Mouse (Mus musculus) lung, postnatal 0 days (tissue): ENCODE data around the gene Fancc. TPM values are rescaled to one million over a fixed set of nuclear protein-coding genes. Genes with fewer than 3 reads are reported as not detected.
"Not testable (repeated sequence)": the region's sequence is repeated elsewhere in the genome, so short reads cannot be mapped to it uniquely, and the experiment has no call there.

Experiments used
- ATAC-seq: fragments of 200-750 bp; cut with Nextera tagmentation; 2 replicates; pipeline ENCODE4 v1.8.0; 2017; ENCODE audit warnings: moderate library complexity
- DNase-seq: peaks from one replicate; pipeline ENCODE4 v3.0.0-alpha.2; 2016; ENCODE audit warnings: low spot score
- H3K27ac ChIP-seq: fragments of 300-500 bp; sonication (generic); 2 replicates; pipeline ENCODE4 v1.5.1; 2014; ENCODE audit warnings: antibody characterized with exemption, mild to moderate bottlenecking, low read length, mixed read lengths
- H3K27me3 ChIP-seq: fragments of 300-500 bp; sonication (generic); replicated peaks from 2 replicates; pipeline ENCODE4 v1.6.1; 2014; ENCODE audit warnings: low read length, mixed read lengths; ENCODE audit not compliant: insufficient read depth
- H3K36me3 ChIP-seq: fragments of 300-500 bp; sonication (generic); 2 replicates; pipeline ENCODE4 v1.6.1; 2014; ENCODE audit warnings: low read length, mixed read lengths; ENCODE audit not compliant: insufficient read depth
- H3K4me1 ChIP-seq: fragments of 300-500 bp; sonication (generic); 2 replicates; pipeline ENCODE4 v1.6.1; 2014; ENCODE audit warnings: antibody characterized with exemption, low read depth, low read length, mixed read lengths; ENCODE audit not compliant: insufficient read depth
- H3K4me2 ChIP-seq: fragments of 300-500 bp; sonication (generic); replicated peaks from 2 replicates; pipeline ENCODE4 v1.6.1; 2014; ENCODE audit warnings: low read depth, mild to moderate bottlenecking, low read length, moderate library complexity, mixed read lengths
- H3K4me3 ChIP-seq: fragments of 300-500 bp; sonication (generic); 2 replicates; pipeline ENCODE4 v1.5.1; 2014; ENCODE audit warnings: low read depth, low read length
- H3K9ac ChIP-seq: fragments of 300-500 bp; sonication (generic); replicated peaks from 2 replicates; pipeline ENCODE4 v1.6.1; 2014; ENCODE audit warnings: low read depth, mild to moderate bottlenecking
- H3K9me3 ChIP-seq: fragments of 300-500 bp; sonication (generic); 2 replicates; pipeline ENCODE4 v1.6.1; 2016; ENCODE audit warnings: low read length, mixed read lengths
- CTCF ChIP-seq: IDR thresholded peaks from 2 replicates; pipeline ENCODE4 v1.5.1; 2016; ENCODE audit warnings: antibody characterized with exemption, mild to moderate bottlenecking
- EP300 ChIP-seq: IDR thresholded peaks from 2 replicates; pipeline ENCODE4 v1.6.1; 2016; ENCODE audit warnings: antibody characterized with exemption, mild to moderate bottlenecking, control low read depth
- WGBS: fragments of 180-500 bp; shearing (Covaris S2); extraction: QIAGEN DNeasy Blood & Tissue Kit; methylation state at CpG from one replicate; pipeline ENCODE4 v1.1.7; 2014; 5-methylcytosine and 5-hydroxymethylcytosine counted together
- polyA plus RNA-seq: library from polyadenylated mRNA; unstranded; fragments of >200 nt; fragmentation: Nextera tagmentation; extraction: Ambion mirVana; gene quantifications from 2 replicates; pipeline ENCODE4 v1.2.1, GENCODE M21; 2015

Fancc gene
- polyA plus RNA-seq, 1 experiment from 2014 or later: 26.0 TPM

DNA sequence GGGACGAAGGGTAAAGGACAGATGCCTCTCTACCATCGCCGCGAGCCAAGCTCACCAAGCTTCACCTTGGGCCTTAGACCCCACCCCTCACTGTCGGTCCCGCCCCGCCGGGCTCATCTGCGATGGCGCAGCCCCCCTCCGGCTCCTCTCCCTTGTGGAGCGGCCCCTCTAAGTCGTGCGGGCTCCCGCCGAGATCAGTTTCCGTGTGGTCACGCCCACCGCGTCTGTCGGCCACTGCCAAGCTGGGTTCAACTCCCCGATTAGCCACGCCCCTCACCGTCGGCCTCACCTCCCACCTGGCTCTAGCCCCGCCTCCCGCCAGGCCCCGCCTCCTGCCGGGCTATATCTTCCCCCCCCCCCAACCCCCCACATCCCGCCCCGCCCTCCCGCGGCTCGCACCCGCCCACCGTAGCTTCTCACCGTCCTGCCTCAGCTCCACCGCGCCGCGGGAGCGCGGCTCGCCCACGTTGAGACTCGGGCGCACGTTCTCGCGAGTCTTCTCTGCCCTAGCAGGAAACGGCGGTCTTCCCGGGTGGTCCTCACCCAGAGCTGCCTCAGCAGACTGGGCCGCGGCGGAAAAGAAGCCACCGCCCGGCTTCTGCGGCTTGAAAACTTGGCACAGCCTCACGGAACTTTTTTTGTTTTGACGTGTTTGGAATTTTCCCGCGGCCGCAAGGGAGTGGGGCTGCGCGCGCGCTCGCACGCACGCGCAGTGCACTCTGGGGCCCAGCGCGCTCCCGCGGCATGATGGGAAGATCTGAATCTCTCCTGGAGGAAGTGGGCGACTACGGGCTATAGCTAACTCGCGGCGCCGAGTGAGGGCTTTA lies 65.8 kb downstream of the Fancc start:
- Histone ChIP-seq H3K4me2 (peak overlapping the region; percentile 62), H3K9me3 (no peaks in the 10 kb centered on the region), H3K27me3 (no peaks in the 10 kb centered on the region), H3K4me1 (no peaks in the 10 kb centered on the region), H3K27ac (peak overlapping the region; percentile 96), H3K9ac (peak overlapping the region; percentile 81), H3K4me3 (peak overlapping the region; percentile 61), H3K36me3 (no peaks in the 10 kb centered on the region)
- TF ChIP-seq CTCF: no peak; the same call in 1 of the 2 replicates
- TF ChIP-seq EP300: 0 out of 2 replicates have a peak, but pooled peaks have one; percentile 33
- DNase-seq: peak; percentile 97
- WGBS: under 1% methylated on average over 65 of the region's 82 CpGs
- ATAC-seq: peak; percentile 91

GRCm38 (mm10) chr13:63430681-63431029 lies 66.4 kb downstream of the Fancc start:
- peak overlapping the region; percentile 96 for H3K27ac ChIP-seq
- 0% methylated on average over 4 of the region's 4 CpGs for WGBS
- H3K27me3 ChIP-seq: no peaks in the 10 kb centered on the region
- peak; percentile 66 for DNase-seq
- ATAC-seq: peak; percentile 27
- H3K4me3 ChIP-seq: peak overlapping the region; percentile 61
- no peaks in the 10 kb centered on the region for H3K4me1 ChIP-seq
- TF ChIP-seq CTCF (no peak), EP300 (no peak)
- H3K4me2 ChIP-seq: peak overlapping the region; percentile 62
- H3K36me3 ChIP-seq: no peaks in the 10 kb centered on the region
- peak overlapping the region; percentile 81 for H3K9ac ChIP-seq
- no peaks in the 10 kb centered on the region for H3K9me3 ChIP-seq

- 68% methylated on average over 9 of the region's 9 CpGs for WGBS
- H3K27me3 ChIP-seq: no peaks in the 10 kb centered on the region
- H3K27ac ChIP-seq: peak overlapping the region; percentile 96
- H3K4me2 ChIP-seq: peak overlapping the region; percentile 62
- ATAC-seq (no peak), DNase-seq (peak; percentile 12)
- H3K36me3 ChIP-seq: no peaks in the 10 kb centered on the region
- peak overlapping the region; percentile 61; the same call in 1 of the 2 replicates for H3K4me3 ChIP-seq
- no peak overlapping the region for H3K9ac ChIP-seq
- H3K9me3 ChIP-seq: no peaks in the 10 kb centered on the region
- H3K4me1 ChIP-seq: no peaks in the 10 kb centered on the region
- no peak for TF ChIP-seq CTCF
- no peak for TF ChIP-seq EP300
Measured at GRCm38 (mm10) chr13:63430206-63430605, 66.9 kb downstream of the Fancc start.

DNA sequence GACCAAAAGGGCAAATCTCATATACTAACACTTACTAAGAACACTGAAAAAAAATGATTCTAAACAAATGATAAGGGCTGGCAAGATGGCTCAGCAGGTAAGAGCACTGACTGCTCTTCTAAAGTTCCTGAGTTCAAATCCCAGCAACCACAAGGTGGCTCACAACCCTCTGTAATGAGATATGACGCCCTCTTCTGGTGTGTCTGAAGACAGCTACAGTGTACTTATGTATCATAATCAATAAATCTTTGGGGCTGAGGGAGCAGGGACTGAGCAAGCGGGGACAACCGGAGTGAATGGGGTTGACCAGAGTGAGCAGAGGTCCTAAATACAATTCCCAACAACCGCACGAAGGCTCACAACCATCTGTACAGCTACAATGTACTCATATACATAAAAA lies 68.9 kb downstream of the Fancc start:
- not testable (repeated sequence) for DNase-seq, H3K4me2 ChIP-seq, ATAC-seq, H3K9ac ChIP-seq, H3K36me3 ChIP-seq, H3K4me1 ChIP-seq, H3K27ac ChIP-seq, H3K4me3 ChIP-seq, H3K27me3 ChIP-seq, H3K9me3 ChIP-seq
- 95% methylated on average over 5 of the region's 5 CpGs for WGBS
- peak; percentile 36 for TF ChIP-seq CTCF

- ATAC-seq (no peak), DNase-seq (no peak)
- Histone ChIP-seq H3K4me1 (no peaks in the 10 kb centered on the region), H3K27ac (no peak overlapping the region), H3K9ac (no peak overlapping the region), H3K9me3 (no peaks in the 10 kb centered on the region), H3K27me3 (no peaks in the 10 kb centered on the region), H3K4me2 (no peak overlapping the region), H3K4me3 (no peak overlapping the region), H3K36me3 (no peaks in the 10 kb centered on the region)
- no peak for TF ChIP-seq EP300
- no peak for TF ChIP-seq CTCF
- WGBS: 86% methylated on average over 2 of the region's 2 CpGs
Measured at GRCm38 (mm10) chr13:63423060-63423459, 74.0 kb downstream of the Fancc start.

DNA sequence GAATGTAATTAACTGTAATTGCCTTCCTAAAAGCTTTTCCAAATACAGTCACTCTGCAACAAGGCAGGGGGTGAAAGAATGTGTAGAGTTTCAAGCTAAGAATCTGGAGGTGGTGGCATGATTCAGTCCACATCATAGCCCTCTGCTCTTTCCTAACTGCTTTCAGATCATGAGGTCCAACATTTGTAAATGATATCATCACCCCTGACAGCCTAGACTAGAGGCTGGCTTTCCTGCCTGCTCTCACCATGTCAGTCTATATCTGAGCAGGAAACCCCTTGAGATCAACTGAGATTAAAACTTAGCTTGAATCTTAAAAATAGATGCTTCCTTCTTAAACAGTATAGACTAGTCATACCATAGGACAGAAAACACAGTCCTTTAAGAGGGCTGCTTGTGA lies 75.9 kb downstream of the Fancc start:
- DNase-seq (no peak), ATAC-seq (no peak)
- Histone ChIP-seq H3K9me3 (no peaks in the 10 kb centered on the region), H3K27ac (no peak overlapping the region), H3K4me3 (no peak overlapping the region), H3K36me3 (no peaks in the 10 kb centered on the region), H3K4me2 (no peak overlapping the region), H3K27me3 (no peaks in the 10 kb centered on the region), H3K4me1 (peaks cover 6% of the 10 kb centered on the region; the same call in 1 of the 2 replicates), H3K9ac (no peak overlapping the region)
- no peak for TF ChIP-seq CTCF
- no peak for TF ChIP-seq EP300
